Mouse (Mus musculus): ENCODE results near the gene Cngb1. TPM values are rescaled to one million over a fixed set of nuclear protein-coding genes. Genes with fewer than 3 reads are reported as not detected.
"Not testable (repeated sequence)": the region's sequence is repeated elsewhere in the genome, so short reads cannot be mapped to it uniquely, and the experiment has no call there.

Gene Cngb1
- polyA plus RNA-seq, 1 experiment from 2014 or later: 0.36 TPM

GRCm38 (mm10) chr8:95245180-95245579 lies 61.2 kb downstream of the Cngb1 start:
- Histone ChIP-seq H3K9me3 (ENCODE audit: control insufficient read depth, low read length) (no peaks in the 10 kb centered on the region), H3K4me3 (ENCODE audit: low read depth, low read length) (no peak overlapping the region), H3K27me3 (replicated peaks; ENCODE audit: control insufficient read depth, insufficient read depth, low read length) (no peaks in the 10 kb centered on the region; the same call in 1 of the 2 replicates), H3K36me3 (ENCODE audit: control insufficient read depth, insufficient read depth, low read length) (no peaks in the 10 kb centered on the region), H3K9ac (ENCODE audit: low read depth, low read length) (no peak overlapping the region), H3K4me2 (no peak overlapping the region), H3K4me1 (replicated peaks; ENCODE audit: control insufficient read depth, insufficient read depth, low read length) (no peaks in the 10 kb centered on the region; the same call in 1 of the 2 replicates), H3K27ac (ENCODE audit: low read depth, low read length) (no peak overlapping the region)
- ATAC-seq (replicated peaks; ENCODE audit: low FRiP score) (no peak), DNase-seq (ENCODE audit: low spot score) (no peak)
- WGBS: 77% methylated on average over 5 of the region's 5 CpGs

DNA sequence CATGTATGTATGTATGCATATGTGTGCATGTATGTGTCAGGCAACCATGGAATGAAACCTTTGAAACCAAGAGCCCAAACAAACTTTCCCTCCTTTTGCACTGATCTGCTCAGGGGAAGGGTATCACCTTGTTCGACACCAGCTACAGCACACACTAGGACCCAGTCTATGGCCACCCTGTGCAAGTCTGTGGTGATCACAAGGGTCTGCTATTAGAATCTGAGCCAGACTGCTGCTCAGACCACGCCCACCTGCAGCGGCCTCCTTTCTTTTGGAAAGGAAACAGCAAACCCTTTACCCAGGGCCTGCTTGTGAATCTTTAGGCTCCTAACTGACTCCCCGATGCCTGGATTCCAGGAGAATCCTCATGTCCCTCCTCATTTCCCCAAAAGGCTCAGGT lies 62.5 kb downstream of the Cngb1 start:
- no peaks in the 10 kb centered on the region for H3K9me3 ChIP-seq (ENCODE audit: control insufficient read depth, low read length)
- no peak overlapping the region for H3K27ac ChIP-seq (ENCODE audit: low read depth, low read length)
- WGBS: 73% methylated on average over 4 of the region's 4 CpGs
- H3K36me3 ChIP-seq (ENCODE audit: control insufficient read depth, insufficient read depth, low read length): no peaks in the 10 kb centered on the region
- ATAC-seq (replicated peaks; ENCODE audit: low FRiP score) (no peak), DNase-seq (ENCODE audit: low spot score) (no peak)
- H3K9ac ChIP-seq (ENCODE audit: low read depth, low read length): no peak overlapping the region
- H3K4me1 ChIP-seq (replicated peaks; ENCODE audit: control insufficient read depth, insufficient read depth, low read length): no peaks in the 10 kb centered on the region; the same call in 1 of the 2 replicates
- H3K4me3 ChIP-seq (ENCODE audit: low read depth, low read length): no peak overlapping the region
- no peaks in the 10 kb centered on the region; the same call in 1 of the 2 replicates for H3K27me3 ChIP-seq (replicated peaks; ENCODE audit: control insufficient read depth, insufficient read depth, low read length)
- H3K4me2 ChIP-seq: no peak overlapping the region

- WGBS: 61% methylated on average over 12 of the region's 12 CpGs
- Histone ChIP-seq H3K27me3 (replicated peaks; ENCODE audit: control insufficient read depth, insufficient read depth, low read length) (no peaks in the 10 kb centered on the region; the same call in 1 of the 2 replicates), H3K9me3 (ENCODE audit: control insufficient read depth, low read length) (no peaks in the 10 kb centered on the region), H3K4me2 (no peak overlapping the region), H3K9ac (ENCODE audit: low read depth, low read length) (no peak overlapping the region), H3K36me3 (ENCODE audit: control insufficient read depth, insufficient read depth, low read length) (no peaks in the 10 kb centered on the region), H3K27ac (ENCODE audit: low read depth, low read length) (no peak overlapping the region), H3K4me1 (replicated peaks; ENCODE audit: control insufficient read depth, insufficient read depth, low read length) (no peaks in the 10 kb centered on the region; the same call in 1 of the 2 replicates), H3K4me3 (ENCODE audit: low read depth, low read length) (no peak overlapping the region)
- ATAC-seq (replicated peaks; ENCODE audit: low FRiP score) (no peak), DNase-seq (ENCODE audit: low spot score) (no peak)
Observed at GRCm38 (mm10) chr8:95242826-95243571, 63.4 kb downstream of the Cngb1 start.

- no peaks in the 10 kb centered on the region; the same call in 1 of the 2 replicates for H3K4me1 ChIP-seq (replicated peaks; ENCODE audit: control insufficient read depth, insufficient read depth, low read length)
- no peaks in the 10 kb centered on the region for H3K36me3 ChIP-seq (ENCODE audit: control insufficient read depth, insufficient read depth, low read length)
- no peak overlapping the region for H3K27ac ChIP-seq (ENCODE audit: low read depth, low read length)
- WGBS: 80% methylated on average over 26 of the region's 26 CpGs
- DNase-seq (ENCODE audit: low spot score): no peak
- H3K9ac ChIP-seq (ENCODE audit: low read depth, low read length): no peak overlapping the region
- no peak overlapping the region for H3K4me2 ChIP-seq
- no peaks in the 10 kb centered on the region; the same call in 1 of the 2 replicates for H3K27me3 ChIP-seq (replicated peaks; ENCODE audit: control insufficient read depth, insufficient read depth, low read length)
- no peak overlapping the region for H3K4me3 ChIP-seq (ENCODE audit: low read depth, low read length)
- H3K9me3 ChIP-seq (ENCODE audit: control insufficient read depth, low read length): no peaks in the 10 kb centered on the region
- no peak; the same call in 1 of the 2 replicates for ATAC-seq (replicated peaks; ENCODE audit: low FRiP score)
Observed at GRCm38 (mm10) chr8:95242099-95242825, 64.1 kb downstream of the Cngb1 start.

- peak; percentile 64 for DNase-seq (ENCODE audit: low spot score)
- Histone ChIP-seq H3K9me3 (ENCODE audit: control insufficient read depth, low read length) (no peaks in the 10 kb centered on the region), H3K27me3 (replicated peaks; ENCODE audit: control insufficient read depth, insufficient read depth, low read length) (no peaks in the 10 kb centered on the region), H3K9ac (ENCODE audit: low read depth, low read length) (no peak overlapping the region), H3K36me3 (ENCODE audit: control insufficient read depth, insufficient read depth, low read length) (no peaks in the 10 kb centered on the region), H3K4me1 (replicated peaks; ENCODE audit: control insufficient read depth, insufficient read depth, low read length) (no peaks in the 10 kb centered on the region), H3K4me3 (ENCODE audit: low read depth, low read length) (no peak overlapping the region), H3K4me2 (no peak overlapping the region), H3K27ac (ENCODE audit: low read depth, low read length) (no peak overlapping the region)
- no peak for ATAC-seq (replicated peaks; ENCODE audit: low FRiP score)
- 6% methylated on average over 3 of the region's 3 CpGs for WGBS
Observed at GRCm38 (mm10) chr8:95235683-95236082, 70.7 kb downstream of the Cngb1 start.

DNA sequence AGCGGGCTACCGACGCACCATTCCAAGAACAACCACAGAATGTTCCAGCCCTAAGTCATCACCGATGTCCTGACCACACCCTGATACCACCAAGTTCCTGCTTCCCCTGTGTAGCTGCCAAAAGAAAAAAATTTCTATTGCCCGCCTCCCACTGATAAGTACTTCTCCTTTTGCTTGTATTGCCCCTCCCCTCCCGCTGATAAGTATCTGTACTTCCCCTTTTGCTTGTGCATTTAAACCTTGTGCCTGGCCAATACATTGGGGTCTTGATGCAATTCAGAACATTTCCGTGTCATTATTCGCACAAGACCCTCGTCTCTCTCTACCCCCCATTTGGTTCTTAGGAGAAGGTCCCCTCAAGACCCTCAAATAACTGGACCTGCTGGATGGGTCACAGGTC lies 76.3 kb downstream of the Cngb1 start:
- H3K36me3 ChIP-seq (ENCODE audit: control insufficient read depth, insufficient read depth, low read length); H3K27ac ChIP-seq (ENCODE audit: low read depth, low read length); H3K4me2 ChIP-seq; H3K9me3 ChIP-seq (ENCODE audit: control insufficient read depth, low read length); DNase-seq (ENCODE audit: low spot score); ATAC-seq (replicated peaks; ENCODE audit: low FRiP score); H3K4me1 ChIP-seq (replicated peaks; ENCODE audit: control insufficient read depth, insufficient read depth, low read length); H3K4me3 ChIP-seq (ENCODE audit: low read depth, low read length); H3K9ac ChIP-seq (ENCODE audit: low read depth, low read length); H3K27me3 ChIP-seq (replicated peaks; ENCODE audit: control insufficient read depth, insufficient read depth, low read length): not testable (repeated sequence)
- 85% methylated on average over 9 of the region's 9 CpGs for WGBS

DNA sequence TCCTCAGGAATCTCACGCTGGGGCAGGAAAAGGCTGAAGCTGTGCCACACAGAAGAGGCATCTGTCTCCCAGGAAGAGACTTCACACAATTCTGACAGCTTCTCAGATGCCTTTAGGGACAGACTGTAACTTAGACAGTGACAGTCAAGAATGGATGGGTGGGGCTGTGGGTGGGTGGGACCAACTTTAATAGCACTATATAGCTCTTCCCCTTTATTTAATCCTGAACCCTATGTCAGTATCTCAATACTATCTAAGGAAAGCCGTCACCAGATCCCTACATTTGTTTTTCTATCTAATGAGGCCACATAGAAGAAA lies 79.3 kb downstream of the Cngb1 start:
- WGBS: 40% methylated on average over 2 of the region's 2 CpGs
- H3K4me2 ChIP-seq: no peak overlapping the region
- DNase-seq (ENCODE audit: low spot score) (no peak), ATAC-seq (replicated peaks; ENCODE audit: low FRiP score) (no peak)
- H3K36me3 ChIP-seq (ENCODE audit: control insufficient read depth, insufficient read depth, low read length): no peaks in the 10 kb centered on the region
- H3K4me3 ChIP-seq (ENCODE audit: low read depth, low read length): no peak overlapping the region
- H3K27me3 ChIP-seq (replicated peaks; ENCODE audit: control insufficient read depth, insufficient read depth, low read length): no peaks in the 10 kb centered on the region
- no peak overlapping the region for H3K9ac ChIP-seq (ENCODE audit: low read depth, low read length)
- no peaks in the 10 kb centered on the region for H3K4me1 ChIP-seq (replicated peaks; ENCODE audit: control insufficient read depth, insufficient read depth, low read length)
- no peaks in the 10 kb centered on the region for H3K9me3 ChIP-seq (ENCODE audit: control insufficient read depth, low read length)
- no peak overlapping the region for H3K27ac ChIP-seq (ENCODE audit: low read depth, low read length)

DNA sequence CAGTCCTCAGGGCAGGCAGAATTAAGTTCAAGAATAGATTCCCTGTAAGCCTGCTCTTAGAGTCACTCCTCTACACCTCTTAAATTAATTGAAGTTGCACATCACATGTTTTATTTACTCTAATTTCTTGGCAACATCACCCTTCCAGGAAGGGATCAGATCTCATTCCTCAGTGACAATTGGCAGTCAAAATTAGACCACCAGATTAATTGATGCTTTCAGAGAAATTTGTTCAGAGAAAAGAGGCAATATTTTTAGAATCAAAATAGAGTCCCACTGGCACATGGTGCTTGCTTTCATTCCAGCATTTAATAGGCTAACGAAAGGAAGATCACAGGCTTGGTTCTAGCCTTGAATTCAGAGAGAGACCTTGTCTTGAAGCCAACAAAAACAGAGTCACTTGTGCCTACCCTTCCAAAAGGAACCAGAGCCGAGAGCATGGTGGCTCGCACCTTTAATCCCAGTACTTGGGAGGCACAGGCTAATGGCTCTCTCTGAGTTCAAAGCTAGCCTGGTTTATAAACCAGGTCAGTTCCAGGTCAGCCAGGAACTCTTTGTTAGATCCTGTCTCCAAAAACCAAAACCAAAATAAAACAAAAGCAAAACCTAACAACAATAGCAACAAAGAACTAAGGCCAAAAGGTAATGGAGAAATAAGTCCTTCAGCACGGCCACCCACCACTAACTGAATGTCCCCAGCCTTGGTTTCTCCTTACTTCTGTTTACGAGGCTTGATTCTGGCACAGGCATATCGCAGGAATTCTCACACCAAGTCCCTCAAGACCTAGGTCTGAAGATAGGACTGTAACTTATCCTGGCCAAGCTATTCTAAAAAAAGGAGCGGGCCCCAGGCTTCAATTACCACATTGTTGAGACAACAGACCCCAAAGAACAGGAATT lies 79.9 kb downstream of the Cngb1 start:
- H3K9ac ChIP-seq (ENCODE audit: low read depth, low read length): no peak overlapping the region
- H3K9me3 ChIP-seq (ENCODE audit: control insufficient read depth, low read length): no peaks in the 10 kb centered on the region
- H3K27me3 ChIP-seq (replicated peaks; ENCODE audit: control insufficient read depth, insufficient read depth, low read length): no peaks in the 10 kb centered on the region
- DNase-seq (ENCODE audit: low spot score) (no peak), ATAC-seq (replicated peaks; ENCODE audit: low FRiP score) (no peak)
- WGBS: 58% methylated on average over 7 of the region's 7 CpGs
- no peaks in the 10 kb centered on the region for H3K4me1 ChIP-seq (replicated peaks; ENCODE audit: control insufficient read depth, insufficient read depth, low read length)
- H3K4me2 ChIP-seq: no peak overlapping the region
- no peaks in the 10 kb centered on the region for H3K36me3 ChIP-seq (ENCODE audit: control insufficient read depth, insufficient read depth, low read length)
- H3K4me3 ChIP-seq (ENCODE audit: low read depth, low read length): no peak overlapping the region
- no peak overlapping the region for H3K27ac ChIP-seq (ENCODE audit: low read depth, low read length)

All from liver, embryonic 11.5 days (tissue).